Mouse (Mus musculus): ENCODE results near the gene Pex10. TPM values are rescaled to one million over a fixed set of nuclear protein-coding genes. Genes with fewer than 3 reads are reported as not detected.

Pex10 gene
- polyA plus RNA-seq, 1 experiment from 2014 or later: 27.4 TPM

DNA sequence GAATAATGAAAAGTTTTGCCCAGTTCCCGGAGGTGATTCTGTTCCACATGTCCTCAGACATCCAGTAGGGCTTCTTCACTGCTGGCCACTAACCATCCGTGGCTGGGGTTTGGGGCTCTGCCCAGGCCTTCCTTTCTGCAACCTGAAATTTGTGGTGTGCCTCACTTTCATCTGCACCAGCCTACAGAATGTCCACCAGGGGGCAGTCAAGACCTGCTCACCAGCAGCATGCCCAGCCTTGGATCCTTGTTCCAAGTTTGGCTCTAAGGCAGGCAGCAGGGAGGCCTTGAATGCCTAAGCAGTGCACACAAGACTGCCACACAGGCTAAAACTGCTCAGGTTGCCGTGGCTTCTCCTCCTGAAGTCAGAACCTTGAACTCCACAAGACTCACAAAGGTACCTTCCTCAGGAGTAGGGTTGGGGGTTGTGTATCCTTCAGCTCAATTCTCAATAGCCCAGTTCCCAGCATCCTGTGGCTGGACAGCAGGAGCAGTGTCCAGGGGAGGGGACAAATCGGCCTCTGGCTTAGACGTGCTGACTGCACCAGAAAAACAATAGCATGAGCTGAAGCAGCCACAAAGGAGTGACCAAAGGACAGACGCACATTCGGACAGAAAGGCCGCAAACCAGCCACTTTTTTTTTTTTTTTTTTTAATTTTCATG lies 28.6 kb downstream of the Pex10 start:
- peak overlapping the region; percentile 35; the same call in 1 of the 2 replicates for H3K9ac ChIP-seq (ENCODE audit: low read length)
- ATAC-seq (ENCODE audit: low read depth): peak; percentile 84
- no peaks in the 10 kb centered on the region for H3K9me3 ChIP-seq (ENCODE audit: control insufficient read depth, low read length)
- no peaks in the 10 kb centered on the region for H3K27me3 ChIP-seq (ENCODE audit: control insufficient read depth, insufficient read depth, low read depth, low read length)
- H3K36me3 ChIP-seq (ENCODE audit: control insufficient read depth, insufficient read depth, low read length): no peaks in the 10 kb centered on the region
- no peak overlapping the region for H3K4me3 ChIP-seq (ENCODE audit: low read length)
- 38% methylated on average over 8 of the region's 8 CpGs for WGBS
- H3K4me1 ChIP-seq (replicated peaks; ENCODE audit: control insufficient read depth, insufficient read depth, low read length): peaks cover 4% of the 10 kb centered on the region
- no peak overlapping the region for H3K27ac ChIP-seq (ENCODE audit: low read length)
- no peak overlapping the region for H3K4me2 ChIP-seq (ENCODE audit: low read depth, low read length)

DNA sequence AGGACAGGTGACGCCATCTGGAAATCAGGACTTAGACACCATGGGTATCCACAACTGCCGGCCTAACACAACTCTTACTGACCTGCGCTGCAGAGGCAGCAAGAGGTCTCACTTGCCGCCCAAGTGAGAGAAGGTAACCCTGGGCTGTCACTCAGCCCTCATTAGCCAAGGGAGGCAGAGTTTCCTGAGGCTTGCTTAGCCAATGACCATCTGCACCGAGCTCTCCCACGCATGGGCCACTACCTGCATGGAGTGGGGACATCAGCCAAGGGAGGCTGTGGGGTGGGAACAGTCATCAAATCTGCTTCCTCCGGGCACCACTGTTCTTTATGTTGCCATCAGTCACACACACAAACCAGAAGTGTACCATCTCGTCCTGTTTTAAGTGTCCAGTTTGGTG lies 29.2 kb downstream of the Pex10 start:
- Histone ChIP-seq H3K36me3 (ENCODE audit: control insufficient read depth, insufficient read depth, low read length) (no peaks in the 10 kb centered on the region), H3K4me3 (ENCODE audit: low read length) (no peak overlapping the region), H3K9me3 (ENCODE audit: control insufficient read depth, low read length) (no peaks in the 10 kb centered on the region), H3K27ac (ENCODE audit: low read length) (no peak overlapping the region), H3K4me1 (replicated peaks; ENCODE audit: control insufficient read depth, insufficient read depth, low read length) (peaks cover 4% of the 10 kb centered on the region), H3K27me3 (ENCODE audit: control insufficient read depth, insufficient read depth, low read depth, low read length) (no peaks in the 10 kb centered on the region), H3K4me2 (ENCODE audit: low read depth, low read length) (no peak overlapping the region), H3K9ac (ENCODE audit: low read length) (no peak overlapping the region)
- no peak for ATAC-seq (ENCODE audit: low read depth)
- WGBS: 75% methylated on average over 8 of the region's 8 CpGs

DNA sequence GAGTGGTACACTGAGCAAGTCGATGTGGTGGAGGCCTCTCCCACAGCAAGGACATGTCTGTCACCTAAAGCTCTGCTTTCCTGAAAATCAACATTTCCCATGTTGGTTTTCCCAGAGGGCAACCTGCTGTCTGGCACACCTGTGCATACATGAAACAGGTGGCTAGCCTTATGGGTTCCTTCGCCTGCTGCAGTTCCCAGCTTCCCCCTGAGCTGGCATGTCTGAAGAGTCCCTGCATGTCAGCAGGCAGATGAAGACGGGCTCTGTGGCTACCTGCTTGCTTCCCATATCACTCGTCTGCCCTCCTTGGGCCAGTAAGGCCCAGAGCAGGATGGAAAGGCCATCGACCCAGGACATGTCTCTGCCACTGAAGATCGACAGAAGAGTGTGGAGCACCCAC lies 30.6 kb downstream of the Pex10 start:
- no peak overlapping the region for H3K4me3 ChIP-seq (ENCODE audit: low read length)
- H3K9me3 ChIP-seq (ENCODE audit: control insufficient read depth, low read length): no peaks in the 10 kb centered on the region
- no peak overlapping the region for H3K4me2 ChIP-seq (ENCODE audit: low read depth, low read length)
- H3K27me3 ChIP-seq (ENCODE audit: control insufficient read depth, insufficient read depth, low read depth, low read length): no peaks in the 10 kb centered on the region
- peaks cover 4% of the 10 kb centered on the region for H3K4me1 ChIP-seq (replicated peaks; ENCODE audit: control insufficient read depth, insufficient read depth, low read length)
- H3K9ac ChIP-seq (ENCODE audit: low read length): no peak overlapping the region
- ATAC-seq (ENCODE audit: low read depth): no peak
- H3K27ac ChIP-seq (ENCODE audit: low read length): no peak overlapping the region
- WGBS: 77% methylated on average over 6 of the region's 6 CpGs
- H3K36me3 ChIP-seq (ENCODE audit: control insufficient read depth, insufficient read depth, low read length): no peaks in the 10 kb centered on the region

DNA sequence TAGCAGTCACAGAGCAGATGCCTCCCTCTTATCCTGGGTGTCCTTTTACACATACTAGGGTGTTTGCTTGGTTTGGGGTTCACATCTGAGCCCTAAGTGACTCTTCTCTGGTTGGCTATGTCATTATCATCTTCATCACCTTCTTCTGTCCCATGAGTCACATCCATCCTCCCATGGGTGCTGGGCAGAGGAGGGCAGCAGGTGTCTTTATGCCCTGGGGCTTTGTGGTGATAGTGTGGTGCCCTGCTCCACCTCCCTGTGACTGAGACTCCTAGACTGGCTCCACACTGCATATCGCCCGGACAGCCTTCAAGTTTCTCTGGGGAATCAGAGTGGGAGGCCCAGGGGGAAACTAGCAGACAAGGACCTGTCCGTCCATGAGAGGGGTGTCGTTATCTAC lies 31.8 kb downstream of the Pex10 start:
- H3K9me3 ChIP-seq (ENCODE audit: control insufficient read depth, low read length): no peaks in the 10 kb centered on the region
- 61% methylated on average over 4 of the region's 4 CpGs for WGBS

DNA sequence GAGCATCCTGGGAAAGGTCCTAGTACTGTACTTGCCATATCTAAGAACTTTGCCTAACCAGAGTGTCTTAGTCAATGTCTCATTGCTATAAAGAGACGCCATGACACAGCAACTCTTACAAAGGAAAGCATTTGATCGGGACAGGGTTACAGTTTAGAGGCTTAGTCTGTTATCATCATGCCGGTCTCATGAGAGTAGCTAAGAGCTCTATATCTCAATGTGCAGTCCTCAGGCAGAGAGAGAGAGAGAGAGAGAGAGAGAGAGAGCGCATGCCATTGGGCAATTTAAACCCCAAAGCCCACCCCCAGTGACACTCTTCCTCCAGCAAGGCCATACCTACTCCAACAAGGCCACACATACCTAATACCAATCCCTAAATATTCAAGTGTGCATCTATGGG lies 41.1 kb downstream of the Pex10 start:
- H3K4me2 ChIP-seq (ENCODE audit: low read depth, low read length): no peak overlapping the region
- H3K27ac ChIP-seq (ENCODE audit: low read length): no peak overlapping the region
- H3K9ac ChIP-seq (ENCODE audit: low read length): no peak overlapping the region
- no peaks in the 10 kb centered on the region for H3K9me3 ChIP-seq (ENCODE audit: control insufficient read depth, low read length)
- no peaks in the 10 kb centered on the region; the same call in 1 of the 2 replicates for H3K4me1 ChIP-seq (replicated peaks; ENCODE audit: control insufficient read depth, insufficient read depth, low read length)
- H3K27me3 ChIP-seq (ENCODE audit: control insufficient read depth, insufficient read depth, low read depth, low read length): no peaks in the 10 kb centered on the region
- H3K36me3 ChIP-seq (ENCODE audit: control insufficient read depth, insufficient read depth, low read length): no peaks in the 10 kb centered on the region
- no peak for ATAC-seq (ENCODE audit: low read depth)
- no peak overlapping the region for H3K4me3 ChIP-seq (ENCODE audit: low read length)
- 84% methylated on average over 4 of the region's 4 CpGs for WGBS

More for the DNA sequence above, 31.8 kb downstream of the Pex10 start:
- Histone ChIP-seq H3K4me2 (ENCODE audit: low read depth, low read length) (no peak overlapping the region), H3K4me1 (replicated peaks; ENCODE audit: control insufficient read depth, insufficient read depth, low read length) (peaks cover 4% of the 10 kb centered on the region), H3K36me3 (ENCODE audit: control insufficient read depth, insufficient read depth, low read length) (no peaks in the 10 kb centered on the region), H3K9ac (ENCODE audit: low read length) (no peak overlapping the region), H3K4me3 (ENCODE audit: low read length) (no peak overlapping the region), H3K27ac (ENCODE audit: low read length) (no peak overlapping the region), H3K27me3 (ENCODE audit: control insufficient read depth, insufficient read depth, low read depth, low read length) (no peaks in the 10 kb centered on the region)
- ATAC-seq (ENCODE audit: low read depth): no peak

DNA sequence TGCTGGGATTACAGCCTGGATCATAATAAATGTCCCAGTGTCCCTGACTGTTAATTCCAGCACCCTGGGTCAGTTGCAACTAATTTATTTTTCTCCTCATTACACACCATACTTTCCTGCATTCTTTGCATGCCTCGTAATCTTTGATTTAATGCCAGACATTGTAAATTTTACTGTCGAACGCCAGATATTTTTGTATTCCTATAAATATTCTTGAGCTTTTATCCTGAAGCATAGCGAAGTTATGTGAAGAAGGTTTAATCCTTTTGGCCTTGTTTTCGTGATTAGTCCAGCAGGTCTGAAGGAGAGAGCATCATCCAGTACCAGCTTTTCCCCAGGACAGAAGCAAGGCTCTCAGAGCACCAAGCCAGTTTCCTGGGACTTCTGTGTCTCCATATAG lies 42.7 kb downstream of the Pex10 start:
- no peak for ATAC-seq (ENCODE audit: low read depth)
- H3K27me3 ChIP-seq (ENCODE audit: control insufficient read depth, insufficient read depth, low read depth, low read length): no peaks in the 10 kb centered on the region
- H3K27ac ChIP-seq (ENCODE audit: low read length): no peak overlapping the region
- H3K9me3 ChIP-seq (ENCODE audit: control insufficient read depth, low read length): no peaks in the 10 kb centered on the region
- H3K9ac ChIP-seq (ENCODE audit: low read length): 0 out of 2 replicates have a peak overlapping the region, but pooled peaks have one; percentile 21
- H3K4me2 ChIP-seq (ENCODE audit: low read depth, low read length): no peak overlapping the region
- peaks cover 9% of the 10 kb centered on the region for H3K4me1 ChIP-seq (replicated peaks; ENCODE audit: control insufficient read depth, insufficient read depth, low read length)
- H3K36me3 ChIP-seq (ENCODE audit: control insufficient read depth, insufficient read depth, low read length): no peaks in the 10 kb centered on the region
- H3K4me3 ChIP-seq (ENCODE audit: low read length): no peak overlapping the region
- WGBS: 46% methylated on average over 5 of the region's 5 CpGs

DNA sequence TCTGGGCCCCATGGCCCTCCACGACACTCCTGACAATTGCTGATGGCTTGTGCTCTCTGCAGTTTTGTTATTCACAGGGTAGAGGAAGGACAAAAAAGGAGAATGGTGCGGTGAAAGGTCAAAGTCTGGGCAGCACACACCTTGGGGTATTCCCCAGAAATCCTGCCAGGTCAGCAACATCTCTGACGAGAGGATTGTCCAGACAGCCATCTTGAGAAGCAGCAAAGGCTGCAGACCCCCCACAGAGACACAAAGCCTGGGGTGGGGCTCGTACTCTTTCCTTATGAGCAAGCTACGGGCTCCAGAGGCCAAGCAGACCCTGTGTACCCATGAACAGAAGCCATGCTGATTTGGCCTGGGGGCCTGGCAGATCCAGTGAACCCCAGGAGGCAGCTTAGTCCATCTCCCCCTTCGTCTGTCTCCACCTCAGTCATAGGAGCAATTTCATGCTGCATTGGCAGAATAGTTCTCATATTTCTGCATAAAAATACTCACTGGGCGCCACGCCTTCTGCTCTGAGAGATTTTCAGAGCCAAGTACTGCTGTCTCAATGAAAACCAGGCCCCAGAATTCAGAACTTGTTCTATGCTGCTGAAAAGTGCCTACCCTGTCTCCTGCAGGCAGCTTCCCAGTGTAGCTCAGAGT lies 47.1 kb downstream of the Pex10 start:
- WGBS: 55% methylated on average over 8 of the region's 8 CpGs
- H3K36me3 ChIP-seq (ENCODE audit: control insufficient read depth, insufficient read depth, low read length): no peaks in the 10 kb centered on the region
- H3K4me1 ChIP-seq (replicated peaks; ENCODE audit: control insufficient read depth, insufficient read depth, low read length): peaks cover 9% of the 10 kb centered on the region
- no peak overlapping the region for H3K4me3 ChIP-seq (ENCODE audit: low read length)
- H3K9ac ChIP-seq (ENCODE audit: low read length): peak overlapping the region; percentile 15; the same call in 1 of the 2 replicates
- ATAC-seq (ENCODE audit: low read depth): peak; percentile 46; the same call in 1 of the 2 replicates
- H3K27me3 ChIP-seq (ENCODE audit: control insufficient read depth, insufficient read depth, low read depth, low read length): no peaks in the 10 kb centered on the region
- peak overlapping the region; percentile 36 for H3K27ac ChIP-seq (ENCODE audit: low read length)
- no peak overlapping the region for H3K4me2 ChIP-seq (ENCODE audit: low read depth, low read length)
- H3K9me3 ChIP-seq (ENCODE audit: control insufficient read depth, low read length): no peaks in the 10 kb centered on the region

DNA sequence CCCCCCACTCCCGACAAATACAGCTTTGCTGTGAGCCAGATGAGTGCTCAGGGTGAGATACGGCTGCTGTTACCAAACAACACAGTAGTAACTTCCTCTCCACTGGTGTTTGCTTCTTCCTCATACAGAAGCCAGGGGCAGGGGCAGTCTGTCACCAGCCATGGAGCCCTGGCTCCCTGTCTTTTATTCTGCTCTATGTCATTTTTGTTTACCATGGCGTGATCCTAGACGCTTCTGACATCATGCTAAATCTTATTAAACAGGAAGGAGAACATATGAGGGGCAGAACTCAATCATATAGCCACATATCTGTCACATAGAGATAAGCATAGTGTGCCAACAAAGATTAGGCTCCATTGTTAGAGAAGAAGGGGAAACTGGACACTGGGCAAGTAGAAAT lies 49.8 kb downstream of the Pex10 start:
- H3K9ac ChIP-seq (ENCODE audit: low read length): no peak overlapping the region
- no peaks in the 10 kb centered on the region for H3K9me3 ChIP-seq (ENCODE audit: control insufficient read depth, low read length)
- H3K4me1 ChIP-seq (replicated peaks; ENCODE audit: control insufficient read depth, insufficient read depth, low read length): peaks cover 23% of the 10 kb centered on the region
- no peak overlapping the region for H3K4me2 ChIP-seq (ENCODE audit: low read depth, low read length)
- H3K4me3 ChIP-seq (ENCODE audit: low read length): no peak overlapping the region
- H3K27ac ChIP-seq (ENCODE audit: low read length): no peak overlapping the region
- 65% methylated on average over 4 of the region's 4 CpGs for WGBS
- ATAC-seq (ENCODE audit: low read depth): no peak
- H3K27me3 ChIP-seq (ENCODE audit: control insufficient read depth, insufficient read depth, low read depth, low read length): no peaks in the 10 kb centered on the region
- no peaks in the 10 kb centered on the region for H3K36me3 ChIP-seq (ENCODE audit: control insufficient read depth, insufficient read depth, low read length)

DNA sequence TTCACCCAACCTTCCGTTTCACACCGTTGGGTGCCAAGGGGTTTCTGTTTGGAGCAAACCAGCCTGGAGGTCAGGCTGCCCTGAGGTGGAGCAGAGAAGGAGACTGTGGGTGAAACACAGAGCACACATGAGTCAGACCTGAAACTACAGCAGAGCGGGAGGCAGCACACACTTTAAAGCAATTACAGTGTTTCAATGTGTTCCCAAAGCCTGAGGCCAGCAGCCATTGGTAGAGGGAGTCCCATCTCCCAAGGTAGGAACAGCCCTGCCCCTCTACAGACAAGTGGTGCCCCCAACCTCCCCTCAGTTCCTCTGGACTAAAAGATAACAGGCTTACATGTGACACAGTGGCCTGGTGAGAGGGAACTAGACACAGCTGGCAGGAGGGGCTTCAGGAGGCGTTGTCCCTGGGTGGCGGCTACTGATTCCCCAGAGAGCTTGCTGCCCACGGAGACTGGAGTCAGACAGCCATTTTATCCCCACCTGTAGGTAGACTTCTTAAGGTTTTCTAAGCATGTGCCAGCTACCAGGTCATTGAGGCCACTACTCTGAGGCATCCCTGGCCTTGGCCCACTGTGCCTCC lies 50.7 kb downstream of the Pex10 start:
- no peaks in the 10 kb centered on the region for H3K27me3 ChIP-seq (ENCODE audit: control insufficient read depth, insufficient read depth, low read depth, low read length)
- no peak overlapping the region for H3K4me2 ChIP-seq (ENCODE audit: low read depth, low read length)
- 76% methylated on average over 6 of the region's 6 CpGs for WGBS
- peaks cover 32% of the 10 kb centered on the region for H3K4me1 ChIP-seq (replicated peaks; ENCODE audit: control insufficient read depth, insufficient read depth, low read length)
- no peak overlapping the region for H3K9ac ChIP-seq (ENCODE audit: low read length)
- no peaks in the 10 kb centered on the region for H3K36me3 ChIP-seq (ENCODE audit: control insufficient read depth, insufficient read depth, low read length)
- H3K27ac ChIP-seq (ENCODE audit: low read length): no peak overlapping the region
- ATAC-seq (ENCODE audit: low read depth): no peak
- no peak overlapping the region for H3K4me3 ChIP-seq (ENCODE audit: low read length)
- no peaks in the 10 kb centered on the region for H3K9me3 ChIP-seq (ENCODE audit: control insufficient read depth, low read length)
